Mouse (Mus musculus): ENCODE results near the gene Afdn.

GRCm38 (mm10) chr17:13721372-13721771 is 39.0 kb upstream of the Afdn start:
- no peak for TF ChIP-seq CTCF (IDR thresholded peaks at IDR 0.05; ENCODE audit: low read depth)
- TF ChIP-seq EP300 (optimal IDR thresholded peaks at IDR 0.05): no peak
